Mouse (Mus musculus): ENCODE measurements at regions not wholly inside any gene's neighbourhood (a gene's known extent, or its start where the extent isn't known, plus 50 kb on each side); places are given as distances from the start of the nearest gene placed in this dataset.

GRCm38 (mm10) chr2:142551690-142552089 lies 349.6 kb downstream of the Kif16b start:
- no peak for TF ChIP-seq CHD2 (IDR thresholded peaks at IDR 0.05; ENCODE audit: low read depth, low read length)
- no peak for TF ChIP-seq HCFC1 (IDR thresholded peaks at IDR 0.05; ENCODE audit: borderline replicate concordance, insufficient read depth, low read length)
- TF ChIP-seq ZC3H11A (IDR thresholded peaks at IDR 0.05; ENCODE audit: borderline replicate concordance, low read depth, low read length) = no peak
